Mouse (Mus musculus) macrophage (primary cell): Measurements from ENCODE around the gene Depdc1b. TPM values are rescaled to one million over a fixed set of nuclear protein-coding genes. Genes with fewer than 3 reads are reported as not detected.
A peak's percentile ranks its signal among the peaks of the same experiment; 100 is the strongest.

Experiments
- H3K27ac ChIP-seq: fragments of 350-480 bp; formaldehyde crosslinking; 2 replicates; pipeline ENCODE4 v1.9.0; 2021
- H3K36me3 ChIP-seq: fragments of 350-480 bp; formaldehyde crosslinking; 2 replicates; pipeline ENCODE4 v1.9.0; 2021; ENCODE audit errors: inconsistent target
- H3K4me3 ChIP-seq: fragments of 350-480 bp; formaldehyde crosslinking; 2 replicates; pipeline ENCODE4 v1.9.0; 2021; ENCODE audit errors: inconsistent target
- H3K79me2 ChIP-seq: fragments of 350-480 bp; formaldehyde crosslinking; 2 replicates; pipeline ENCODE4 v1.9.0; 2021; ENCODE audit errors: inconsistent target
- WGBS: methylation state at CpG from one replicate; pipeline ENCODE4 v1.1.7; 2026; ENCODE audit warnings: inconsistent platforms; ENCODE audit not compliant: missing documents; 5-methylcytosine and 5-hydroxymethylcytosine counted together
- polyA plus RNA-seq: library from polyadenylated mRNA; stranded (reverse); fragments of 250-400 nt; gene quantifications from 3 replicates; pipeline ENCODE4 v1.2.4, GENCODE M21; 2018; ENCODE audit warnings: inconsistent platforms

The Depdc1b gene
- polyA plus RNA-seq, 1 experiment from 2014 or later = 0.50 TPM

DNA sequence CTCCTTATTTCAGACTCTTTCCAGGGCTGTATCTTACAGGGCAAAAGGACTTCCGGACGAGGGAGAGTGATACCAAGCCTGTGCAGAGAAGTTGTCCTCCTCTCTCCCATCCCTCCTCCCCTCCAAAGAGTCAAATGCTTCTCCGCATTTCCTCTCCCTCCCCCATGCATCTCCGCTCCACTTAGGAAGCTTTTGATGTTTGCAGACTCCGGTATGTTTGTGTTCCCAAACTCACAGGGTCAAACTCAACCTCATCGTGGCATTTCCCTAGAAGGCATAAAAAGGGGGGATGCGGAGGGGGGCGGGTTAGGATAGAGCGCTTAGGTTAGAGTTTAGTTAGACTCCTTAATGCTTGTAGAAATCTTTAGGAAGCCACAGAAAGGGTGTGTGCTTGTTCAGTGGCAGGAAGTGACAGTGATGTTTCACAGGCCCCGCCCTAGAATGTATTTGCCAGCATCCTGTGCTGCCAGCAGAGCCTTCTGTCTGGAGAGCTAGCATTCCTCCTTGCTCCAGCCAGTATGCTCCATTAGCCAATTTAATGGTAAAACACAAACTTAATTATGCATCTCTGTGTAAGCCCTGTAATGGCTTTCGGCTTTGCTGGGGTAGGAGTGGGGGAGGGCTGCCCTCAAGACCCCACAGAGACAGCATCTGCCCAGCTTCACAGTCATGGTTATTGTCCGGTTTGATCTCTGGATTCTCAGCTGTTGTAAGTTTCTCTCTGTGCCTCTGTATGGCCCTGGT, 18.6 kb upstream of the Depdc1b start:
- peak overlapping the region; percentile 28 for H3K4me3 ChIP-seq
- 18% methylated on average over 12 of the region's 12 CpGs for WGBS
- no peaks in the 10 kb centered on the region for H3K36me3 ChIP-seq
- peak overlapping the region; percentile 67 for H3K27ac ChIP-seq
- no peaks in the 10 kb centered on the region for H3K79me2 ChIP-seq

DNA sequence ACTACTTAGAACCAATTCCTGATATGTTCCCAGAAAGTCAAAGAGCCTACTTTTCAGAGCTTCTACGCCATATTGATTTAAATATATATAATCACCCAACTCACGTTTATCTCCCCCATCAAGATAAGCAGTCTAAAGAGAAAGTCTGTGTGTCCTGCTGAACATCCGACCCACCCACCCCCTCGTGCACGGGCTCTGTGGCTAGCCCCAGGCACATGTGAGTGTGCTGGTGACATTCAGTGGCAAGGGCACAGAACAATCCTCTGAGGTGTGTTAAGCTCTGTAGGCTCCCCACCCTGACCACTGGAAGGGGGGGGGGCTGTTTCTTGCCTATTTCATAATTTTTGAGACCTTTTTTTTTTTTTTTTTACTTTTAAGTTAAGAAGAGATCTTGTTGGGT, 17.9 kb upstream of the Depdc1b start:
- H3K36me3 ChIP-seq = no peaks in the 10 kb centered on the region
- H3K27ac ChIP-seq = 0 out of 2 replicates have a peak overlapping the region, but pooled peaks have one; percentile 67
- WGBS = 77% methylated on average over 5 of the region's 5 CpGs
- no peaks in the 10 kb centered on the region for H3K79me2 ChIP-seq
- H3K4me3 ChIP-seq = no peak overlapping the region

DNA sequence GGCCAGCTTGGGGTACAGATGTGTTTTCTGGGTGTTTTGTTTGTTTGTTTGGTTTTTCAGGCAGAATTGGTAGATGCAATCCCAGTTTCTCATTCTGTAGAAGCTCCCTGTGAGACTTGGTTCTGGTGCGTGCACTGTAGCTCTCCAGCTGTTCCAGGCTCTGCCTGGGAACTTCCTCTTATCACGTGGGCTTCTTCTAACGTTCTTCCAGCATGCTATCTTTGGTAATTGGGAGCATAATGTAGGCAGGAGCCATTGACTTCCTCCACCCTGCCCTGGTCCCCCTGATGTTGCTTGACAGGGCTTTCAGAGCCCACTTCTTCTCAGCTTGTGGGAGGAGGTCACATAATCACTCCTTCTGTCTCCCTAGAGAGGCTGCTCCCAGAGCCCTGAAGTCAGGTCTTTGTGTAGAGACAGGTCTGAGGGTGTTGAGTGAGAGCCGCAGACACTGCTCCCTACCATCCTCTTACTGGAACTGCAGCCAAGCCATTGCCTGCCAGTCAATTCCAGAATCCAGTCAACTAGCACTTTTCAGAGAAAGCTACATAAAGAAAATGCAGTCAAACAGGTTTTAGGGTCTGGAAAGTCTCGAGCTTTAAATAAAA, 15.7 kb upstream of the Depdc1b start:
- Histone ChIP-seq H3K36me3 (no peaks in the 10 kb centered on the region), H3K27ac (0 out of 2 replicates have a peak overlapping the region, but pooled peaks have one; percentile 8), H3K79me2 (no peaks in the 10 kb centered on the region), H3K4me3 (no peak overlapping the region)
- WGBS = 25% methylated on average over 5 of the region's 5 CpGs

DNA sequence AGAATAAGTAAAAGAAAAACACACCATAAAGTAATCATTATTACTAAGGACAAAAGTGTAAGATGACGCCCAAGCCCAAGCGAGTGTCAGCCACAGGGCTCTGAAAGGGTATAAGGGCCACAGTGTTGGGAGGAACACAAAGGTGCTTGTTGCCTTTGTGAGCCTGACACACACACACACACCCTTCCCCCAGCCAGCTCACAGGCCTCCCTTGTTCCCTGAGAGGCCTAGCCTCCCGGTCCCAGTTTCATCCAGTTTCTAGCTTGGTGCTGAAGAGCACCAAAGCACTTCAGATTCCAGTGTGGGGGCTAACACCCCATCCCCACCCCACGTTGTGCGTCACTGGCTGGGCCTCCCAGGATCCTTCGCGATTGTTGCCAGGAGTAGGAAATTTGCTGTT, 14.7 kb upstream of the Depdc1b start:
- Histone ChIP-seq H3K79me2 (no peaks in the 10 kb centered on the region), H3K27ac (no peak overlapping the region), H3K4me3 (no peak overlapping the region), H3K36me3 (no peaks in the 10 kb centered on the region)
- WGBS = 95% methylated on average over 6 of the region's 7 CpGs

DNA sequence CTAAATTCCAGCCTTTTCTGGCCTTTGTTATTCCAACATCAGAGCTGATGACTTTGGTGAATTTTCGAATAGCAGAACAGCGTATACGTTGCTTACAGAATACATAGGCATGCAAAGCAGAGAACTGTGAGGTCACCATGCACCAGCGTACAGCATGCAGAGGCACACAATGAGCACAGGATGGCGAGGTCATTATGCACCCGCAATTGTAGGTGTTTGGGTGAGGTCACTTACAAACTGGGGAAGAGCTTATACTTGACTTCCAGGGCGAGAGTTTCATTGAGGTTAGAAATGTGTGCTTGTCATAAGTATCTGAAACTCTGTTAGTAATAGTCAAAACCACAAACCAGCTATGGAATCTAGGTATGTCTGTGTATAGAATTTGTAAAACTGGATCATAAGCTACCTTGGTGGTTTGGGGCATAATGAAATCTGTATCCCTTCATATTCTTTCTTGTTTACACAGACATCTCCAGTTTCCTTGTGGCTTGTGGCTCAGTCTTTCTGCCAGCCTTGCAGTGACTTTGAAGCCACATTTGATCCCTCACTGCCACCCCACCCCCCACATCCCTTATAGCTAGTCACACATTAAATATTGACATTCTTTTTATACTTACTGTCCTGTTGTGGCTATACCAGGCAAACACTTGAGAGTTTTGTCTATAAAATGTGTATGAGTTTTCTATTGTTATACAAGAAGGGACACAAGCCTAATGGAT, 13.0 kb upstream of the Depdc1b start:
- Histone ChIP-seq H3K27ac (no peak overlapping the region), H3K79me2 (no peaks in the 10 kb centered on the region), H3K4me3 (no peak overlapping the region), H3K36me3 (no peaks in the 10 kb centered on the region)
- whole genome bisulfite sequencing = 87% methylated on average over 7 of the region's 7 CpGs

DNA sequence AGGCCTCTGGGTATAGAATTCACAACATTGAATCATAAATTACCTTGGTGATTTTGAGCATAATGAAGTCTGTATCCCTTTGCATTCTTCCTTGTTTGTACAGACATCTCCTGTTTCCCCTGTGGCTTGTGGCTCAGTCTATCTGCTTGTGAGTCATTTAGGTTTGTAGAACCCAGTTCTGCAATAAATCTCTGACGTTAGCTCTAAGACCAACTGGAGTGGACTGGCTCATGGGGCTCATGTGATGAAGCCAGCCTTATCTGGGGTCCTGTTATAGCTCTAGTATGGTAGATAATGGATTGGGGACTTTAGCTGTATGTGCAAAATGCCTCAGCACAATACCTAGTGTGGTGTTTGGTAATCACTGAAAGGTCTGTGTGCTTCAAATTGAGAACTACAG, 12.3 kb upstream of the Depdc1b start:
- WGBS = 12% methylated on average over 1 of the region's 1 CpGs

DNA sequence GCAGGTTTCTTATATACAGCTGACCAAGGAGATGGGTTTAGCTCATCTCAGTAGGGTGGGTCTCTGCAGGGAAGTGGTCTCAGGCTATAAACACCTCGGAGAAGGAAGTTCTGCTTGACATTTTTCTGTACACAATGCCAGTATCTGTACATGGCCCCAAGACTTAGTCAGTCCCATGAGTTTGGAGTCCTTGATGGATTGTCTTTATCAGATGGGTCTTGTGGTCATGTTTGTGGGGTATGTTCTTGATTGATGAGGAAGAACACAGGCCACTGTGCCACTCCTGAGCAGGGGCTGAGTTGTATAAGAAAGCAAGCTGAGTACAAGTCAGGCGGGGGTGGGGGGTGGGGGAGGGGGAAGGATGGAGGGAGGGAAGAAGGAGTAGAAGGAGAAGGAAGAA, 11.5 kb upstream of the Depdc1b start:
- Histone ChIP-seq H3K36me3 (no peaks in the 10 kb centered on the region), H3K79me2 (no peaks in the 10 kb centered on the region), H3K4me3 (no peak overlapping the region), H3K27ac (no peak overlapping the region)
- 27% methylated on average over 1 of the region's 2 CpGs for WGBS

More for the DNA sequence above, 12.3 kb upstream of the Depdc1b start:
- Histone ChIP-seq H3K79me2 (no peaks in the 10 kb centered on the region), H3K36me3 (no peaks in the 10 kb centered on the region), H3K4me3 (no peak overlapping the region), H3K27ac (no peak overlapping the region)

DNA sequence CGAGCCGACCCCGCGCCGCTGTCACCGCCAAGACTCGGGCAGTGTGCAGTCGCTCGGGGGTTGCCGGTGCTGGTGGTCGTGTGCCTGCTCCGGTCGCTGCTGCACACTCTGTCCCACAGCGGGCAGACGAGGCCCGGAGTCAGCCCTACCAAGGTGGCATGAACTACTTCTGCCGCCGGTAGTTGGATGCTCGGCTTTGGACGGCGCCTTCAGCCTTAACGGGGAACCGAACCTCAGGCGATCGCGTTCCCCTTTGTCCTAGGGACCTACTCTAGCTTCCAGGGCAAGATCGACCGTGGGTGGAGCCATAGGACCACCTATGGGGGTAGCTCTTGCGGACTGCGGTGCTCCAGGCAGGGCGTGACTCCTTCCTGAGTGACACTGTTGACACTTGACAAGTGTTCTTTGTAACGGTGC, 363 bp downstream of the Depdc1b start:
- Histone ChIP-seq H3K79me2 (peaks cover 48% of the 10 kb centered on the region), H3K36me3 (no peaks in the 10 kb centered on the region), H3K27ac (peak overlapping the region; percentile 40), H3K4me3 (peak overlapping the region; percentile 72)
- 0% methylated on average over 32 of the region's 32 CpGs for WGBS

DNA sequence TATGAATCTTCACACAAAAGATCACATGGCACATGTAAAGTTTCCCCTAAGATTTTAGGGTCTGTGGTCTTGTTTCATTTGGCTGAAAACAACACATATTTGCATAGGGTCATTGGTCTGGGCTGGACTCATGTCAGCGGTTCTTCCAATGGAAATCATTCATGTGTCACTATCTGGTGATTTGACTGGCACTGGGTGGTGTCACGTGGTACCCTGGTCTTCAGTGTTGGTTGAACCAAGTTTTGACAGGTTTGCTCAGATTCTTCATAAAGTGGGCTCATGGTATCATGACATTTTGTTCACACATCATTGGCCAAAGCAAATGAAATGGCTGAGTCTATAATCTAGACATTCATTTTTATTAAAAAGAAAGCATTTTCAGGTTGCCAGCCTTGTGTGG, 1.3 kb downstream of the Depdc1b start:
- peaks cover 48% of the 10 kb centered on the region for H3K79me2 ChIP-seq
- WGBS = 92% methylated on average over 2 of the region's 2 CpGs
- no peak overlapping the region for H3K27ac ChIP-seq
- H3K4me3 ChIP-seq = peak overlapping the region; percentile 72; the same call in 1 of the 2 replicates
- no peaks in the 10 kb centered on the region for H3K36me3 ChIP-seq

DNA sequence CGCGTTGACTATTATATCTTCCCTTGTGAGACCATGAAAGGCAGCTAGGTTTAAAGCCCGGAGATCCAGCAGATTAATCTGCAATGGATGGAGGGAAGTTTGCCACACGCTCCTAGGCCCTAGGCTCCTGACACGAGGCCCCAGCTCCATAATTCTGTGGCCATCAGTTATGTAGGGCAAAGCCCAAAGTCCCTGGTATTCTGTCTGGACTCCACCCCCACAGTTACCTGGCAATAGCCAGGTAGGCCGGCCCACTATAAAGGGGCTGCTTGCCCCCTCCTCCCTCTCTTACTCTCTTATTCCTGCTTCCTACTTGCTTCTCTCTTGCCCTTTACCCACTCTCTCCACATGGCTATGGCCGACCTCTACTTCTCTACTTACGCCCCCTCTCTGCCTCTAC, 2.9 kb downstream of the Depdc1b start:
- Histone ChIP-seq H3K27ac (no peak overlapping the region), H3K79me2 (peaks cover 48% of the 10 kb centered on the region), H3K36me3 (no peaks in the 10 kb centered on the region), H3K4me3 (no peak overlapping the region)
- WGBS = 94% methylated on average over 7 of the region's 8 CpGs

DNA sequence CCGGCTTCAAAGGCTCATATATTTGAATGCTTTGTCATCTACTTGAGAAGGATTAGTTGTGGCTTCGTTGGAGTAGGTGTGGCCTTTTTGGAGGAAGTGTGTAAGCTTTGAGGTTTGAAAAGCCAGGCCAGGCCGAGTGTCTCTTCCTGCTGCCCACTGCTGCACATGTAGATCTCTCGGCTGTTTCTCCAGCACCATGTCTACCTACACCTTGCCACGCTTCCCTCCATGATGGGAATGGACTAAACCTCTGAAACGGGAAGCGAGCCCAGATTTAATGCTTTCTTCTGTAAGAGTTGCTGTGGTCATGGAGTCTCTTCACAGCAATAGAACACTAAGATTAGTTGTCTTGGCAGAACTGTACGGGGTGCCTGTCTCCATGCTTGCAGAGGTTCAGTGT, 4.1 kb downstream of the Depdc1b start:
- Histone ChIP-seq H3K4me3 (no peak overlapping the region), H3K27ac (no peak overlapping the region), H3K79me2 (peaks cover 48% of the 10 kb centered on the region), H3K36me3 (no peaks in the 10 kb centered on the region)
- 79% methylated on average over 7 of the region's 8 CpGs for WGBS

DNA sequence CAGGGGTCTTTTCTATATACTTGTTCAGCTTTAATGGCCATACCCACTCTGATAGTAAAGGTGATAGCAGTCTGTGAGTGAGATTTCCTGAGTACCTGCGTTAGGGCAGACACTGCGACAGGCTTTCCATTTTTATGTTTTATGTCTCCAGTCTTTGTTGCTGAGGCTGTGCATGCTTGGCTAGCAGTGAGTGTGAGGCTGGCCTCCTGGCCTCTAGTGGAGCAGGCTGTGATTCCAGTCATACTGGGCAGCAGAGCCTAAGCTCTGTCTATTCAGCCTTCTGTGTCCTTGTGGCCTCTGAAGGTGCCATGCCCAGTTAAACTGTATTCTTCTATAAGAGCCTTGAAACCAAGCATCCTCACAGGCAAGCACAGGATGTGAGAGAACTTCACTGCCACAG, 6.3 kb downstream of the Depdc1b start:
- Histone ChIP-seq H3K27ac (no peak overlapping the region), H3K36me3 (no peaks in the 10 kb centered on the region), H3K79me2 (peaks cover 39% of the 10 kb centered on the region), H3K4me3 (no peak overlapping the region)
- WGBS = 92% methylated on average over 2 of the region's 2 CpGs

DNA sequence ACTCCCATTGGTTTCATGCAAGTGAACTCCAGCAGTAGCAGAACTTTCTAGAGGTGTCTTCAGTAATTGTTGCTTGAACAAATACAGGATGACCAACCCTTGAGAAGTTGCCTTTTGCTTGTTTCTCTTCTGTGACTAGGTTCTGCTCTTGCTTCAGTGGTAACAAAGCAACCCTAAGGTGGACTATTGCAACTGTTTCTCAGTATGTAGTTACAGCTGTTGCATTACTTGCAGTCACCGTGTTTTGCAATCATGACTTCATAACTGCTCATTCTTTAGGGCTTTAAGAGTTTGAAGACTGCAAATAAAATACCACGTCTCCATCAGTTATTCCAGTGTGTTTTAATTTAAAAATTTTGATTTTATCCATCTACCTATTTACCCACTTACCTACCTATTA, 7.2 kb downstream of the Depdc1b start:
- Histone ChIP-seq H3K27ac (no peak overlapping the region), H3K36me3 (no peaks in the 10 kb centered on the region), H3K4me3 (no peak overlapping the region), H3K79me2 (peaks cover 31% of the 10 kb centered on the region)
- WGBS = 68% methylated on average over 2 of the region's 2 CpGs

DNA sequence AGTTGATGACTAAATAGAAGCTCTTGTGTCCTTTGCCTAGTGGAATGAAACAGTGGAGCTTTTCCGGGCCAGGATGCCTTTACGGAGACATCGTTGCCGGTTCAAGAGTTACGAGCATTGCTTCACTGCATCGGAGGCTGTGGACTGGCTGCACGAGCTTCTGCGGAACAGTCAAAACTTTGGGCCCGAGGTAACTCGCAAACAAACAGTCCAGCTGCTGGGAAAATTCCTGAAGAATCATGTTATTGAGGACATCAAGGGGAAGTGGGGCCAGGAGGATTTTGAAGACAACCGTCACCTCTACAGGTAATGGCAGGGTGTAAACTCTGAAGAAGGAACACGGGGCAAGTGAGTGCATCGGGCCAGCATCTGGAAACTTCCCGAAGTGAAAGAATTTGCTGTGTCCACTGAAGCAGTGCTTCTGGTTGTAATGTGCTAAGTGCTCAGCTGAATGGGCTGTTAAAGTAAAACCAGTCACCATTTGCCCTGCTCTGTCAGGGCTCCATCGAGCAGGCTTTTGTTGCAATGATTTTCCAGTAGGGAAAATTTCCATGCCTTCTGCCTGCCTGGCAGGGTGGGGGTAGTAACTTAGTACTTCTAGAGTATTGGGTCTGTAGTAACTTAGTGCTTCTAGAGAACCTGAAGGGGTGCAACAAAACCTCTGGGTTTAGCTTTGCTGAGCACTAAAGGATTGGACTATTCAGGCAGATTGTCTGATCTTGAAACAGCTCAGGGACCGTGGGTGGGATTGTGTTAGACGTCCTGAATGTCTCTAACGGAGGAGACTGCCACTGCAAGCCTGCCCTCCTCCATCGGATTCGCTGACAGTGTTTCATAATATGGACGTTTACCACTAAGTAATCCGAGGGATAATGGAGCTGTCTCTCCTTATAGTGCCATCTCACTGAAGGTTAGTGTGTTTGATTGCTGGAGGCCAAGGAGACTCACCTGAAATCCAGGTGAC, 8.0 kb downstream of the Depdc1b start:
- H3K79me2 ChIP-seq = peaks cover 23% of the 10 kb centered on the region
- no peak overlapping the region for H3K27ac ChIP-seq
- no peaks in the 10 kb centered on the region for H3K36me3 ChIP-seq
- no peak overlapping the region for H3K4me3 ChIP-seq
- 94% methylated on average over 22 of the region's 22 CpGs for WGBS
